Mouse (Mus musculus): ENCODE results near the gene Tirap.
A peak's percentile ranks its signal among the peaks of the same experiment; 100 is the strongest.

Tirap gene

DNA sequence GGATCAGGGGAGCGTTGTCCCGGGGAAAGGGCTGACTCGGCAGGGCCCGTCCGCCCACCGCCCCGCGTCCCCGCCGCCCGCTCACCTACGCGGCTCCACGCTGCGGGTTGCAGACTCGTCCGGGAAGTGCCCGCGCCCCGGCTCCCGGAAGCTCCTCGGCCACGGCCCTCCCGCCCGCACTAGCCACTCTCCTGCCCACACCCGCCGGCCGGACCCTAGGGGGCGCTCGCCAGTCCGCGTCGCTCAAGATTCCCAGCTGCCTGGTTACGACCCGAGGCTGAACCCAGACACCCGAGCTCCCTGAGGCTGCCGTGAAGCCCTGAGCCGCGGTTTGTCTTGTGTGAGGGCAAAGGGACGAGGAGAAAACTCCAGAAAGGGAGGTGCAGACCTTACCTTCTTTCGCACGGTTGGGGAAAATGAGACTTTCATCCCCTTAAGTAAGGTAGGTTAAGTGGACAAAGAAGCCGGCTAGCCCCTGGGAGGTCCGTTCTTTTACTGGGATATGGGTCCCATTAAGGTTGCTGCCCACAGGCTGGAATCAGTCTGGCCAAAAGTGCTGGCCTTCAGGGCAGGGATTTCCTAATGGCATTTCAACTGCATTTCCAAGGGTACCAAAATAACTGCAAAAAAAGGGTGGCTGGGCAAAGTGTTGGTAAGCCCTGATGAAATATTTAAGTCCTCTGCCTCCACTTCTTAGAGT, at the start of gene Tirap, which contains the start of gene Srpr:
Gene Tirap (minus strand): TSS at position 520 of the 700 bp plus-strand sequence.
Gene Srpr (plus strand): TSS at position 404 of the 700 bp plus-strand sequence.
- peak; percentile 92 for DNase-seq

DNA sequence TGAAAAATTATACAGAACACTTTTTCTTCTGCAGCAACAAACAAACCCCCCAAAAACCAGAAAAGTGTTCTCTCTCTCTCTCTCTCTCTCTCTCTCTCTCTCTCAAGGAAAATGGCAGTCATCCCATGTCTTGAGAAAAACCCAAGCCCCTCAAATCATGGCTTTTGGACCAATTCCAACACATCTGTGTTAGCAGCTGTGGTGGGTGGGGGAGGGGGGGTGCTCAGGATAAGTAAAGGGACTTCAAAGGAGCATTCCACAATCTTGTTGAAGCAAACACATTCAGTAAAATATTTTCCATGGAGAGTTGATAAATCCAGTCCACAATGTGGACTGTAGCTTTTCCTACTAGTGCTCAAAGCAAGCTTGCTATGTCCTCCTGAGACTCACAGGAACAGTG, 49.4 kb upstream of the Tirap start:
- no peak for DNase-seq

DNA sequence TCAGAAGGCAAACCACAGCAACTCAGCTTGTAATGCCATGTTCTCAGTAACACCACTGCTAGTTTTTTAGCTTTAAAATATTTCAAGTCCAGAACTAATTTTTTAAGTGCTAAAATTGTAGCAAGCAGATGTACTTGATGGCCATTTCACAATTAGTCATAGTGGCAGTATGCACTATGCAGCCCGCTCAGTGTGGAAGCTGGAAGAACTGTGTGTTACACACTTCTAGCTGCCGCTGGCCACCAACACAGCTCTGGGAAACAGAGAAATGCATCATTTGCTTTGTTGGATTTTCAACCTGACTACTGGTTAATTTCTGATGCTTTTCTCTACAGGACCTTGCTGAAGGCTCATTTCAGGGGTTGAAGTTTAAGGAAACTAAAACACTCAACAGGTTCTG, 47.3 kb upstream of the Tirap start:
- DNase-seq, result no peak

DNA sequence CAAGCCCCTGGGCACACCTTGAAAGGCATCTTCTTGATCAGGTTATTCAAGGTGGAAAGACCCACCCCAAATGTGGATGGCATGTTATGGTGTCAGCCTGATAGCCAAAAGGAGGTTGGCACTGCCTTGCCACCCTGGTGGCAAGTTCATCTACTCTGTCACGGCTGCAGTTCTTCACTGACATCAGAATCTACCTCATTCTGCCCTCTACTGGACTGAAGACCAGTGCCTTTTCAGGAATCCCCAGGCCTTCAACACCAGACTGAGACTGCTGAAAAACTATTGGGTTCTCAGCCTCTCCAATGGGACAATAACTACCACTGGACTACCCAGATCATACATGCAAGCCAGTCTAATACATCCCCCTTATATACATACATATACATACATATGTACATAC, 39.6 kb upstream of the Tirap start:
- no peak for DNase-seq

DNA sequence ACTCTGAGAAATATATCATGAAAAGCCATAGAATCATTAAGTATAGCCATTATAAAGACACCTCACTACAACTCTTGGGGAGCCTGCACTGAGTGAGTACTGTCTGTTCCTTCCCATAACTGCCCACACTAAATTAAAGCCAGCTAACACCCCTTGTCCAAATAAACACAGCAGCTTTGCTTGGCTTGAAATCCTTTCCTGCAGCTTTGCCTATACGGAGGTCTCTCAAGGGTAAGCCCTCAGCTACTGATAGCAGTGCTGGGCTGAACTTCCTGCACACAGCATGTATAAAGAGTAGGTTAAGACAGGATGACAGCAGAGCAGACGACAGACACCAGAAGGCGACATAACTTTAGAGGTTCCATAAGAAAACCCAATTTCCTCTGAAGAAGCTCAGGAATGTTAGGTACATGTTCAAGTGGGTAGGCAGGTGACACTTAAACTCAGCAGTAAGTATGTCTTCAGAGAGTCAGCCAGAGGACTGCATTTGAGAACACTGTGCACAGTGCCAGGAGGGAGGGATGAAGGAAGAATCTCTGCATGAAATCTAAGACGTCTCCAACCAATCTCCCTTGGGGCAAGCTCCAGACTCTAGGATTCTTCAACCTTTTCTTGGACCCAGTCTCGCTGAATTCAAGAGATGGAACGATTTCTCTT, 39.0 kb upstream of the Tirap start:
- no peak for DNase-seq

DNA sequence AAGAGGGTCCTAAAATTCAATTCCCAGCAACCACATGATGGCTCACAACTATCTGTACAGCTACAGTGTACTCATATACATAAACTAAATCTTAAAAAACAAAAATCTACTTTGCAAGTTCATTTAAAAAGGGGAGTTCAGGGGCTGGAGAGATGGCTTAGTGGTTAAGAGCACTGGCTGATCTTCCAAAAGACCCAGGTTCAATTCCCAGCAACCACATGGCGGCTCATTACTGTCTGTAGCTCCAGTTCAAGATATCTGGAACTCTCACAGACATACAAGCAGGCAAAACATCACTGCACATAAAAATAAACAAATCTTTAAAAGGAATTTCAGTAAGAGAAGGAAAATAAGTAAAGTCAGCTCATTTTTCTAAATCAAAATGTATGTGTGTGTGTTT, 38.3 kb upstream of the Tirap start:
- no peak for DNase-seq

DNA sequence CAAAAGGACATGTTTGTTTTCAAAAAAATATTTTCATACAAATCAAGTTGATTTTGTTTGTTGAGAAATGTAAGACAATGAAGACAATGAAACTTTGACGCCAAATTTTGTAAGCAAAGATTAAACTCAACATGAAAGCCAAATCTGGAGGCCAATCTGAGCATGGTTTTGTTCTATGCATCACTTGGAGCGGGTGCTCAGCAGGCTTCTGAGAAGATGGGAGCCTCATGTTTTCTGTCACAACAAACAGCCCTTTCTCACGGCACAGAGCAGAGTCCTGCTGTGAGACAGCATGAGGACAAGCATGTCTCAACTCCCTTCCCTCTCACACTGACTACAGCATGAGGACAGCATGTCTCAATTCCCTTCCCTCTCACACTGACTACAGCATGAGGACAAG, 35.9 kb upstream of the Tirap start:
- DNase-seq, result no peak

DNA sequence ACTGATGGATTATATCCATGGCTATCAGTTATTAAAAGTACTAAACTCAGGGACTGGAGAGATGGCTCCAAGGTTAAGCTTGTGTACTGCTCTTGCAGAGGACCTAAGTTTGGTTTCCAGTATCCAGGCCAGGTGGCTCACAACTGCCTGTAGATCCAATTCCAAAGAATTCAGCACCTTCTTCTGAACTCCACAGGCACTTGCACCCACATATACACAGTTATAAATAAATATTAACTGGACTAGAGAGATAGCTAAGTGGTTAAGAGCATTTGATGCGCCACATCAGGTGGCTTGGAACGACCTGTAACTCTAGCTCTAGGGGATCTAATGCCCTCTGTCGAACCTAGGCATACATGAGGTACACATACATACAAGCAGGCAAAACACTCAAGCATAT, 28.6 kb upstream of the Tirap start:
- no peak for DNase-seq

DNA sequence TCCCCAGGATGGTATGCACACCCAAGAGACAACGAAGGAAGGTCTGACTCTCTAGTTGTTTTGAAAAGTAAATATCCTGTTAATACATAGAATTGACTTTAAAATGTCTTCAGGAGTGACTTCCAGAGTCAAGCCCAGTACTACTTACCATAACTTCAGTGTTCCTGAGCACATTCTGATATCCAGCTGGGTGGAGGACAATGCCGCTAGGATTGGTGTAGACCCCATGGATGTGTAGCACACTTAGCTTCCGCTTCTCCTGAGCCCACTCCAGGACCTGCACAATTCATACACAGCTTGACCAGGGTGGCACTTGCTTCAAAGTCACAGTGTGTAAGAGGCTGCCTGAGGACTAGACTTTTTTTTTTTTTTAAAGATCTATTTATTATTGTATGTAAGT, 23.4 kb upstream of the Tirap start:
- DNase-seq, result no peak

DNA sequence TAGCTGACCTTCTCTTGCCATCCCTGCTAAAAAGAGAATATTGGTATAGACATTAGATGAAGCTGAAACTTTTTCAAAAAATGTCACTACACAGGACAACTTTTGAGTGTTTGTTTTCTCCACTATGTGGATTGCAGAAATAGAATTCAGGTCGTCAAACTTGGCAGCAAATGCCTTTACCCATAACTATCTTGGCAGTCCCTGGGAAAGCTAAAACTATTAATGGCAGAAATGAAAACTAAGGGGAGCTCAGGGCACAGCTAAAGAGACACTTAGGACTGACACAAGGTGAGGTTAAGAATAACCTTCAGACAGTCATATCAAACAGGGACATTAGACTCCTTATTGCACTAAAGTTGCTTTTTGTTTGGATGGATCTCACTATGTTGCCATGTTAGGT, 17.9 kb upstream of the Tirap start:
- DNase-seq, result no peak

DNA sequence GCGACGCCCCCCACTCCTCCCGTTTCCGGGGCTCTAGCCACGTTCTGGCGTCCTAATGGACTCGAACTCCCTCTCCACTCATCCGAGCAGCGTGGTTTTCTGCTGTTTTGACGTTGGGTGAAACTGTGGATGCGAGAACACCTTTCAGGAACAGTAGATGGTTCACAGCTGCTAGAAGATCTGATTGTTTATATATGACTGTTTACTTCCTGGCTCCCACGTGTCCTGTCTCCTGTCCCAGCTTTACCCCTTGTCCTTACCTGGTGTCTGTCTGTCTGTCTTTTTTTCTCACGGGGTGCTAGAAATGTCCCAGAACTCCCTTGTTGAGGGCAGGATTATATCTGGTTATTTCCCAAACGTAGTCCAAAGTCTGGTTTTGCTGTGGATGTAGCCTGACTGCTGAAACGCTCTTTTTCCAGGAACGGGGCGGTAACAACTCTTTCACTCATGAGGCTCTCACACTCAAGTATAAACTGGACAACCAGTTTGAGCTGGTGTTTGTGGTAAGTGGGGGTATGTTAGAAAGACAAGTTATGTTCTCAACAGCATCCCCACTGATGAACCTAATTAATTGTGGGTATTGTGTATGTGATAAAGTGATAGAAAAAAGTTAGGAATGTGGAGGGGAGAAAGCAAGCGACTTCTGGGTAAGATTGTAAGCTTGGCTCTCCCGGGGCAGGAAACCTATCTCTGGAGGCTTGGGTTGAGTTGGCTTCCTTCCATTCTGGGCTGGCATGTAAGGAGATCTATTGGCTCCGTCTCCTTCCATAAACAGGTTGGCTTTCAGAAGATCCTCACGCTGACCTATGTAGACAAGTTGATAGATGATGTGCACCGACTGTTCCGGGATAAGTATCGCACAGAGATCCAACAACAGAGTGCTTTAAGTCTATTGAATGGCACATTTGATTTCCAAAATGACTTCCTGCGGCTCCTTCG, 11.8 kb upstream of the Tirap start:
- DNase-seq, result no peak

DNA sequence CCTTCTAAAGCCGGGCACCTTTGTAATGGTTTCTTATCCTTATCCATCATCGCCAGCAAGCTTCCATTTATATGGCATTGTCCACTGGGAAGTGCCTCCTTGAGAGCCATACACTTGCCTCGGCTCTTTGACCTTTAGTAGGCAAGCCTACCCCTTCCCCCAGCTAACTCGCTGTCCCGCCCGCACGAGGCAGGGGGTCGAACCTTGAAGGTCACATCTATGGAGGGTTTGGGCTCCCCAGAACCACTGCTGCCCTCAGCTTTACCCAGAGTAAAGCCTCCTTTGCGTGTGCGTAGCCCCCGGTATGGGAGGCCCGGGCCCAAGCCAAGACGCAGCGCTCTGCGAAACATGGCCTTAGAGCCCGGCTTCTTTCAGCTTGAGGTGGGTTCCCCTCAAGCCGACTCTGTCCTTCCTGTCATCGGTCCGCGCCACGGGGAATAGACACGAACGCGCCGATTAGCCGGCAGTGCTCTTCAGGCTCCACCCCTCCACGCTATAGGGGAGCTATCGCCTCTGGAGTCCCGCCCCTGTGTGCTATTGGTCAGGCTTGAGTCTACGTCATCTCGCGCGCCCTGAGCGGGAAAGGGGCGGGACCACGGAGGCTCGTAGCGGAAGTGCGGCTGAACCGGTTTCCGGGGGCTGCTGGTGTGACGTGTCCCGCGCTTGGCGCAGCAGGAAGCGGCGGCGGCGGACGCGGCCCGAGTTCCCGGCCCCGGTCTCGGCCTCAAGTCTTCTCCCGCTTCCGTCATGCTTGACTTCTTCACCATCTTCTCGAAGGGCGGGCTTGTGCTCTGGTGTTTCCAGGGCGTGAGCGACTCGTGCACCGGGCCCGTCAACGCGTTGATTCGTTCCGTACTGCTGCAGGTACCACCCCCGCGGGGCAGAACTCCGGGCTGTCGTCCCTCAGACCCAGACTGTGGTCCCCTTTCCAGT, 10.7 kb upstream of the Tirap start, which contains the start of gene Foxred1:
Gene Foxred1 (minus strand): TSS at position 514 of the 933 bp plus-strand sequence.
- DNase-seq, result peak; percentile 99

DNA sequence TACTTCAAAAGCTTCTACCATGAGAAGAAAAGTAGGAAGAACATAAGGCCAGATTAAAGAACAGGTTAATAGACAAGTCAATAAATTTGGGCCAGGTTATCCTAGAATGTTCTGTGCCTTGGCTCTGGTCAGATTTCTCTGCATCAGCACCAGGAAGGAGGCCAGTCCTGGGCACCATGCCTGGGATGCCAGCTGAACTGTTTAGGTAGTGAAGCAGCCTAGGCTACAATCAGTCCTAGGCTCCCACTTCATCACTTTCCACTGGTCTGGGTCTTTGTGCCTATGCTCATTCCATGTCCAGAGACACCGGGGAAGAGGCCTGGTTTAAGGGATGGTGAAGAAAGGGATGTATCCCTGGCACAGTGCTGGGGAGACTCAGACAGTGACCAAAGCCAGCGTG, 4.3 kb upstream of the Tirap start:
- no peak for DNase-seq

DNA sequence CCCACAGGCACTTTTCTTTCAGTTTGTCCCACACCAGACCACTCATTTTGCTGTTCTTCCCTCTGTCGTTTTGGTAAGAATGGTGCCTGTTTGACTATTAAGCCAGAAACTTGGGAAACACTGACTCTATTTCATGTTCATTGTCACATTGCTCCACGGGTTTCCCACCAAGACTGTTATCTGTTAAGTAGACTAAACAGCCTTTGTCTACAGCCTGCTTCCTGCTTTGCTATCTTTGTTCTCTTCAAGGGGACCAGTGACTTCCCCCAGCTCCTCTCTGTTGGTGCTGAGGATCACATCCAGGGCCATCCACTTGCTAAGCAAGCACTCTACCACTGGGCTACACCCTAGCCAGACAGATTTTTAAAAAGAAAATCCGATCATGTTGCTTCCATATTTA, 3.4 kb upstream of the Tirap start:
- no peak for DNase-seq

DNA sequence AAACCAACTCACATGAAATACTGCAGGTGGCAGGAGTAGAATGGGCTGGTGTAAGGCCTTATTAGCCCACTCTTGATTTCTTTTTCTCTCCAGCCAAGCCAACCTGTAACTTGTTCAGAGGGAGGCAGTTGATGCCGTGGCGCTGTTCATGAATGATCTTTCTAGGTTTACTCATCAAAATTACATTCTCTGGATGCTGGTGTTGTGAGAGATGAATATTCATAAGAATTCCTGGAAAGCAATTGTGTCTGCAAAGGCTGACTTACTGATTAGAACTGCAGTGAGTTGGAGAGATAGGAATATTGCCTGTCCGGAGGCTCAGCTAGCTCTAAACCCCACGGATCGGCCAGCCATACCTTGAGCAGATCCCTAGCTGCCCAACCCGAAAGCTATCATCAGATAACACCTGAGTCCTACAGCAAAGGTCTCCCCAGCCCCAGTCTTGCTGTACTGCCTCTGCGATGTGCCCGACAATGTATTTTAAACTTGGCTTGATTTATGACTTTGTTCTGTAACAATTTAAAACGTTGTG, 504 bp upstream of the Tirap start:
- DNase-seq, result no peak

DNA sequence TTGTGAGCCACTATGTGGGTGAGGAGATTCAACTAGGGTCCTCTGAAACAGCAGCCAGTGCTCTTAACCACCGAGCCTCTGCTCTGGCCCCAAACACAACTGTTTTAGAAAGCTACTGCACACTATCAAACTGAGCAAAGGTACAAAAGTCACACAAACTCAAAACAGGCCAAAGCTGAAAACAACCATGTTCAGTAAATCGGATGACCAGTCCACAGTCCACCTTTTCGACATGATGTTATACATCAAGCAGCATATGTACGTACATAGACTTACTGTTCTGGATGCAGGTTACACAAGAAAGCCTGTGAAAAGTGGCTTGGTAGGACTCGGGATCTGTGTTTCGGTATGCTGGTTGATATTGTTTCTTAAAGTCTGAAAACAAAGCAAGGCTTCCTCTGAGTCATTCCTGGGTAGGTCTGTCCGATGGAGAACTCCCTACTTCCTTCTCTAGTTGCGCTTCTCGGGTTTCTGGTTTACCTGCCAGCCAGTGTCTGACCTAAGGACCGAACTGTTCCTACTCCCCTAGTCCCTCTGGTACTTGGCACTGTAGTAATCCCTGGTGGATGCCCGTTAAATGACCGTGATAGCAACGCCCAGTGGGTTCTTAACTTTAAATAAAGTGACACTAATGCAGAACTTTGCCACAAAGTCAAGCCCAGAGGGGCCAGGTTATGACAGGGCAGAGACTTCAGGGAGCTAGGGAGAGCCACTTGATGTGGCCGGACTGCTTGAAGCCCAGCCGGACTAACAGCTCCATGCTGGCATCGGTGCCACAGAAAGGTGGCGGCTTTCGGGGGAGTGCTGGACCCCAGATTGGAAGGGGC, 933 bp downstream of the Tirap start:
- no peak for DNase-seq

DNA sequence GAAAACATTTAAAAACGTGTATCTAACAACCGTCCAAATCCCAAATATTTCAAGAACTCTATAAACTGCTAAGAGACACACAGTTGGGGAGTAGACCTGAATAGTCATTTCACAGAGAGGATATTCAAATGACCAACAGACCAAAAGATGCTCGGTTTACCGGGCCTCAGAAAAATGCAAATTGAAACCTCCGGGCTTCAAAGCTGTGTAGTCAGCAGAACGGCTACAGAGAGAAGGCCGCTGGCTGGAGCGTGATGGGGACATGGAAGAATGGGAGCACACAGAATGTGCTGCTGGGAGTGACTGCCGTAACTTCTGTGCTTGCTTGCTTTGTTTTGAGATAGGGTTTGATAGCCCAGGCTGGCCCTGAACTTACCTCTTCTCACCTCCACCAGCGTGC, 1.7 kb downstream of the Tirap start:
- DNase-seq, result no peak

DNA sequence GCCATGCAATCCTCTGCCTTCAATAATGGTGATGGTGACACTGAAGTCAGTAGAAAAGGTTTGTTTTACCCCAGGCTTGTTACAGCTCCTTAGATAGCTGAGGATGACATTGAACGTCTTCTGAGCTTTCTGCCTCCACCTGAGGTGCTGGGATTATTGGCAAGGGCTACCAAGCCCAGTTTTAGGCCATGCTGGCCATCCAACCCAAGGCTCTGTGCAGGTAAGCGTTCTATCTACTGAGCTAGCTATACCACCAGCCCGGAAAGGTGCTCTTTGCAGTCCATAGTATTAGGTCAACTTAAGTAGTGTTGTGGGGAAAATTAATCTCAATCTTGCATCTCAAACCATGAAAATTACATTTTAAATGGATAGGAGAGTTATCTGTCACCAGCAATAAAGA, 2.5 kb downstream of the Tirap start:
- no peak for DNase-seq

DNA sequence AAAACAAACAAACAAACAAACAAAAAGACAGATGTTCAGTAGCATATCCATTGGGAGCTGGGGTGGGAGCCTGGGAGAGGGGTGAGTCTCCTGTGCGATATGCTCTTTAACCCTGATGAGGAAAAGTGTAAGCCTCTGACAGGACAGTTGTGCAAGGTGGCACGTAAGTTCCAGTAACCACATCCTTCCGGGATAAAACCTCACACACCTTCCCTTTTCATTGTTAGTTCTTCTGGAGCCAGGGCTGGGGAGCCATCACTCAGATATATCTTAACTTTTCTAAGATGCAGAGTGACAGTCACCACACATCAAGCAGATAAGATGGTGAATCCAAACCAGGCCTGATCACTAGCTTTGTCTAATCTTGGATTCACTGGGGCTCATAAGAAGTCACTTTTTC, 6.0 kb downstream of the Tirap start:
- DNase-seq, result no peak

DNA sequence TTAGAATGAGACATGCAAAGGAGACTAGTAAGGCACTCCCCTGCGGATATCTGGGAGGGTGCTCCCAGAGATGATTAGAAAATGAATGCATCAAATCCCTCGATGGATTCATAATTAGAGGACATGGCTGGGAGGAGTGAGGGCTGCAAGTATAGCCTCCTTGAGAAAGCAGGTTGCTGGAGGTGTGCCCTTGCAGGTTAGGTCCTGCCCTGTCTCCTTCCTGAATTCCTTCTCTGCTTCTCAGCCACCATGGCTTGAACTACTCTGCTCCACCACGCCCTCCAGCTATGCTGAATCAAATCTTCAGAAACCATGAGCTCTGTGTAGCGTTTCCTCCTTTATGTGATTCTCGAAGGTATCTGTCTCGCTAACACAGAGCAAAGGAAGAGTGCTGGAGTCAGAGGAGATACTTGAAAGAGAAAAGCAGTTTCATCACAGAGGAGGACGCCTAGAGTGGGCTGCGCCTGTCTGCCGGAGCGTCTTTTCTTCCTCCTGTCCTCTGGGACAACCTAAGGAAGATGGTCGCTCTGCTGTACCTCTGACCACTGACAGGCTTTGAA, 7.0 kb downstream of the Tirap start:
- no peak for DNase-seq

DNA sequence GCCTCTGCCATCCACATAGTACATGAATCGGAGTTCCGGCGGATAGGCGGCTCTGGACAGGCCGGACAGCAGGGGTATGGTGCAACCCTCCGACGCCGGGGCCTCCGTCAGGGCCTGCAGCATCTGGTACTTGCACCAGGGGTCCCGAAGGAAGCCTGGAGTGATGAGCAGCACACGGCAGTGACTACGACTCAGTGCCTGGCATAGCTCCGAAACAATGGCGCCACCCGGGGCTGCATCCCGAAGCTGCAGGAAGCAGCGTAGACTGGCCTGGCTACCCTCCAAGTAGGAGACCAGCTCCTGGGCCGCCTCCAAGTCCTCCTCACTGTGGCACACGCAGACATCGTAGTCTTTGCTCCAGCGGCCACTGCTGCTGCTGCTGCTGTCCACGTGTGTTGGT, 11.4 kb downstream of the Tirap start:
- no peak for DNase-seq

Data from cerebellum, adult 8-10 months (tissue).